Mouse (Mus musculus): ENCODE measurements around the gene F2r. TPM values are rescaled to one million over a fixed set of nuclear protein-coding genes. Genes with fewer than 3 reads are reported as not detected.

Gene F2r
- 16.8 and 17.8 TPM in 2 replicates for polyA plus RNA-seq (2012; rRNA removed)

GRCm38 (mm10) chr13:95618309-95618712 is at the start of gene F2r:
Gene F2r (minus strand): TSS chr13:95618487.

Other genes with a start within 250 kb of the F2r start
- 30.4 and 32.7 TPM in 2 replicates for gene Aggf1, start 243.1 kb downstream of the F2r start, polyA plus RNA-seq (2012; rRNA removed)
- gene Crhbp, start 173.6 kb downstream of the F2r start, polyA plus RNA-seq (2012; rRNA removed), result 3.3 and 4.1 TPM in 2 replicates
- gene S100z, start 139.8 kb downstream of the F2r start, polyA plus RNA-seq (2012; rRNA removed), result not detected in 2 replicates
- 0.17 and 0.86 TPM in 2 replicates for gene F2rl1, start 93.3 kb downstream of the F2r start, polyA plus RNA-seq (2012; rRNA removed)
- 0.43 and 0.45 TPM in 2 replicates for gene F2rl2, start 78.4 kb upstream of the F2r start, polyA plus RNA-seq (2012; rRNA removed)

Measured in central nervous system, embryonic 18 days (tissue).